Mouse (Mus musculus) inflammation-experienced regulatory T-cells, adult 6 months (primary cell): ENCODE results near the gene Tas2r143. TPM values are rescaled to one million over a fixed set of nuclear protein-coding genes. Genes with fewer than 3 reads are reported as not detected.

Source experiments
- ATAC-seq: one replicate; pipeline ENCODE4 v1.8.0; 2017
- polyA plus RNA-seq, 3 experiments: library from polyadenylated mRNA; unstranded; fragments of 100-300 nt; shearing (Covaris generic); gene quantifications; one replicate each; pipeline ENCODE4 v1.2.1; 2017

The Tas2r143 gene
- polyA plus RNA-seq, 3 experiments from 2014 or later: not detected

DNA sequence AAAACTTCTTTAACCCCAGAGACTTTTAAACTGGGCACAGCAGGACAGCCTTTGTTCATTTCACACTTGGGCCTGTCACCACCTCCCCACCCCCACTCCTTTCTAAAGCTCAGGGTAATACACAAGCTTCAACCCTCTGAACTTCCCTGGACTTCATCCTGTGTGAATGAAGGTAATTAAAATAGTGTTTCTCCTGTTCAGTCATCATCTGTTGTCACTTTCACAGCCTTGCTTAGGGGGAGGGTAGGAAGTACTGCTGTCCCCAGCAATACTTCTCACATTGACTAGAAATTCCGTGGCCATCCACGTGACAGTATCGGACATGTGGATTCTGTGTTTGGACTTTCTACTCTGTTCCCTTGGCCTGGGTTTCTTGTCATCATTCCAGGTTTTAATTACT is 30.2 kb upstream of the Tas2r143 start:
- no peak for ATAC-seq

DNA sequence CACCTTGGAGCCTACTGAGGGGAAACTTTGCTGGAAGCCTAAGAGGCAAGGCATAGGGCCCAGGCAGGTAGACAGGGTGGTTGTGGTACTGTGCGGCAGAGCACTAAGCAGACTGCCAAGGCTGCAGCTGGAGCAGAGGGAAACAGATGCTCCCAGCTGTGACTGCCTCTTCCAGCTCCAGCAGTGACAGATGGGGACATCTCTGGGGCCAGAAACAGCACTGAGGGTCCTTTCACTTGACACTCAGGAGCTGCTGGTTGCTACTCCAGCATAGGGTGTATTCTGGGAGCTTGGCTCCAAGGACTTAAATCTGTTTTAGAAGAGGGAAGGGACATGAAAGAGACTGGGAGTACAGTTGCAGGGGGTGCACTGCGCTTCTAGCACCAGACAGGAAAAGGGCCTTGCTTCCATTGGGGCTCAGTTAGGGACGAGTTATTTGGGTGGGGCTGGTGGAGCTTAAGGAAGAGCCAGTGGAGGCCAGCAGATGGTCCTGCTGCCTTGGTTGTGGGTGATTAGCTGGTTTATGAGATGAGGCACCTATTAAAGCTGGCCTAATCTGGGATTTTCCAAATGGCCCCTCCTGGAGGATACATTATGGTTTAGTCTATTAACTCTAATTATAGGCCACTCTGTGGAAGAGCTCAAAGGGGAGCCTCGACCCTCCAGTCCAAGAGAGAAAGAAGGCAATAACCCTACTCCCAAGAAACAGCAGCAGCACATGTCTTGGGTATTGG is 29.2 kb upstream of the Tas2r143 start:
- no peak for ATAC-seq

DNA sequence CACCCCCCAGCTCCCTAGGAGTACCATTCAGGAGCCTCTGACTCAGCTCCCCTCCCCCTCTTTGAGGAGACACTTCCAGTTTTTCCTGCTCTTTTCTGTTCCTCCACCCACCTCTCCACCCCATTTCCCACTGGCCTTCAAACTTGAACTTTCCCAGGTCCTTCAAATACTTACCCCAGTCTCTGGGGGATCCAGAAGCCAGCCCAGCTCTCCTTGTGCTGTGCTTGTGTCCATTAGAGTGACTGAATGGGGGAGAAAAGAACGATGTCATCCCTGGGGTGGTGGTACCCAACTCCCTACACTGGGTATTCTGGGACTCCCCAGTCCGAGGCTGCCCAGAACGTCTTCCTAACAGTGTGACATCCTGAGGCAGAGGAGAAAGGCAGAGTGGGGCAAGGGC is 28.0 kb upstream of the Tas2r143 start:
- ATAC-seq: no peak

DNA sequence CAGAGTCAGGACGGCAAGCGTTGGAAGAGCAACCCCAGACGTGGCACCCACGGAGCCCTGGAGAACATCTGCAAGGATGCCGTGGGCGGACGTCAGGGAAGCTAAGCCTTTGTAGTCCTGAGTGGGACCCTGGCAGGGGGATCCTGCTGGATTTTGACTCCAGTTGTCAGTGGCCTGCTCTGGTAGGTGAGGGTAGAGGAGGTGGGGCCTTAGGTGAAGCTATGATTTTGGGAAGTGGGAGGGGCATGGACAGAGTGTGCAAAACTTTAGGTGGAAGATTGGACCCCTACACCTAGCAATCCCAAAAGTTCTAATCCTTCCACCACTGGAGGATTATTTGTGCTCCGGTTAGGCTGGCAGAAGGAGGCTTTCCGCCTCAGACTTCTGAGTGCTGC is 27.6 kb upstream of the Tas2r143 start:
- no peak for ATAC-seq

DNA sequence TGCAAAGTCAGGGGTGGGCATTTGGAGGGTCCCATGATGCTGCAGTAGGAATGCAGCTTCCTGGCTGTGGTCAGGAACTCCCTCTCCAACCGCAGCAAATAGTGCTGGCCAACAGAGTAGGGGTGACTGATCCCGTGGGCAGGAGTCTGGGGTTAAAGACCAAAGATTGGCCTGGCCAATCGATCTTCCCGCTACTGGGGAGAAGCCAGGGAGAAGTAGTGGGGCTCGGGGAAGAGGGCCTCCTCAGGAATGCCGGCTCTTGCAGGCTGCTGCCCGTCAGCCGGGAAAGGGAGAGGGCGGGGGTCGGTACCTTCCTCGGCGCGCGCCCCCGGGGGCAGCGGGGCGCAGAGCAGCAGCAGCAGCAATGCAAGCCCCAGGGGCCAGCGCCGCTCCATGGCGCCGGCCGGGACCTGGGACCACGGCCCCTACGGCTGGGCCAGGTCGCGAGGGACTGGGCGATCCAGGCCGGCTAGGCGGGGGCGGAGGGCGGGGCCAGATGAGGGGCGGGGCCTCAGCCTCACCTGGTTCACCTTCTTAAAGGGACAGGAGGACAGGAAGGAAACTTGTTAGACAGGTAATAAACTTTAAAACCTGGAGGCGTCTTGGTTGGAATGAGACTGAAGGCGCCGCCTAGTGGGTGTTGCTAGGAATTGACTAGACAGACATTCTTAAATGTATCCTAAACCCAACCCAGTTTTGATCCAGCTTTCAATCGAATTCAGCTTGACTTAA is 27.1 kb upstream of the Tas2r143 start, which contains the start of gene Epha1:
Gene Epha1 (minus strand): TSS at position 453 of the 732 bp plus-strand sequence.
- peak; percentile 66 for ATAC-seq

DNA sequence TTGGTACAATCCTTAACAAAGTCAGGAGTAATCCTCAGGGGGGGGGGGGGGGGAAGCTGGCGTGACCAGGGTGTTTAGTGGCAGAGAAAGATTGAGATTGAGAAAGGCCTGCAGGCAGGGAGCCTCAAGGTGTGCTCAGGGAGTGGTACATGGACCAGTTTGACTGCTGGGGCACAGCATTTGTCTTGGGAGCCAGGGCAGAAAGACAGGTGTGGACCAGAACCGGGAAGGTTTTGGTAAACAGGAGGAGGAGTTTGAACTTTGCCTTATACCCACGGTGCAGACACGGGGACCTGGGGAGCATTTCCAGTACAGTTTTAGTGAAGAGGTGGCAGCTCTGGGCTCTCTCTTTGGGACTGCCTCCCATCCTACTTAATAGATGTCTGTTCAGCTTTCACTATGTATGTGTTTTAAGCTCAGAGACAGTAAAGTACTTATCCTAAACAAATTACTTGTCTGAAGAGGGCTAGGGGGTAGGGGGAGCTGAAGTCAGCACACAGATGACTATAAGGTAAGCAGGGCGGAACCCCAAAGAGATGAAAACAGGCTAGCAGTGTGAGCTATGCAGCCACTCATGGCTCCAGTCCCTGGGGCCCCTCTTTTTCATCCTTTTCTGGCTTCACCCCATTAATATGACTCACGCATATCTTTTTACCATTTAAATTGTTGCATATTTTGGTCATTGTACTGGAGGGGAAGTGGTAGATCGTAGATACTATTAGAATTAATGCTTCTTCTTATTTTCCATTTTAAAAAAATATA is 26.2 kb upstream of the Tas2r143 start:
- no peak for ATAC-seq

DNA sequence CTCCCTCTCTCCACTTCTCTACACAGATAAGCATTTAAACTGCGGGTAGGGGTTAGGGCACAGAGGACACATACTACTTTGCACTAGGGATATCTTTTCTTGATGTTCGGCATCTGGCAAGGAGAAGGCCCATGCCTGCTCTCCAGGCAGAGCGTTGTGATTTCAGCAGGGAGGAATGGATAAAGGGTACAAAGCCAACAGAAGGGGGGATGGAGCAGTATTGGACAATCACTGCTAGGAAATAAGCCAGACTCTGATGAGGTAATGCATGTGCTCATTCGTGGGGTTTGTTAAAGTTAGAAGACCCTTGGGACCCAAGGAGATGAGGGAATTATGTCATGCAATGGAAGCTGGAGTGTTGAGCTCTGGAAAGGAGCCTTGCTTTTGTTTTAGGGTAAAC is 25.3 kb upstream of the Tas2r143 start:
- no peak for ATAC-seq

DNA sequence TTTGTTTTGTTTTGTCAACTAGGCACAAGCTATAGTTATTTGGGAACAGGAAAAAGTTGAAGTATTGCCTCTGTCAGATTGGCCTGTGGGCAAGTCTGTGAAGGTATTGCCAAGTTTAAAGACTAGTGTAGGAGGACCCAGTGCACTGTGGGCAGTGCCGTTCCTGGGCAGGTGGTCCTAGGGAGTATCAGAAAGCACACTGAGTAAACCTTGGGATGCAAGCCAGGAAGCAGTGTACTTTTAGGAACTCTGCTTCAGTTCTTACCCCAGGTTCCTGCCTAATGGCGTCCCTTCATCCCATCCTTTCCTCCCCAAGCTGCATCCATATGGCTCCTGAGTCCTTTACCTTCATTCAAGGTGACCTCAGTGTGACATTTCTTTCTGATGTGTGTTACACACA is 24.9 kb upstream of the Tas2r143 start:
- ATAC-seq: no peak

DNA sequence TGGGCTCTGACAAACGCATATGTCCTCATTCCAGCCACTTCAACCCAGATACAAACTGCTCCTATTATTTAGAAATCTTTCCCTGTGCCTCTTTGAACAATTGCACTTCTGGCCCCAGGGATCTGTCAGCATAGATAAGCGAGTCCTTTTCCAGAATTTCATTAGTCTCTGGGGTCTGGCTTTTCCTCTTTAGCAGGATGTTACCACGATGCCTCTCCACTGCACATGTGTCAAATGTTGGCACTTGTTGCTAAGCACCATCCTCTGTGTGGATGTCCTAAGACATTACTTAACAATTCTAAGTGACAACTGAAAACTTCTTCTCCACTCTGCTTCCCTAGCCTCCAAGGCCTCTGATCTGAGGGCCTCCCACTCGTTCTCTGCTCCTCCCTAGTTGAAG is 24.0 kb upstream of the Tas2r143 start:
- no peak for ATAC-seq

DNA sequence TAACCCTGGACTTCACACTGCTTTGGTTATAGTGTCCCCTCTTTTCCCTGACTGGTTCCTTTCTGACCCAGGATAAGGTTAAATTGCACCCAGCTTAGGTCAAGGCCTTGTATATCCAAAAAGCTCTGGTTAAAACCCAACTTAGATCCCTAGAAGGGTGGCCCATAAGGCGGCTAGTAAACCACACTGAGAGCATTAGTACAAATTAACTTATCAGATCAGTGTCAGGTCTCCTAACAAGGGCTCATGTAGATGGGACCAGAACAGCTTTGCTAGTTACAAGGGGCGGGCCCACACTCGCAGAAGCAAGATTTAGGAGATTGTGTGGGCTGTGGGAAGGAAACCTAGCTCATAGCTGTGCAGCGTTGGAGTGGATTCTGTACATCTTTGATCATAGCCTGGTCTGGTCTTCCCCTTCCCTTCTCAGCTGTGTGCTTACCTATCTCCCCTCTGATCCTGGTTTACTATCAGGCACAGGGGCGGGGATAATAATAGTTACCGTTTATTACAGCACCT is 23.5 kb upstream of the Tas2r143 start:
- ATAC-seq: peak; percentile 20

DNA sequence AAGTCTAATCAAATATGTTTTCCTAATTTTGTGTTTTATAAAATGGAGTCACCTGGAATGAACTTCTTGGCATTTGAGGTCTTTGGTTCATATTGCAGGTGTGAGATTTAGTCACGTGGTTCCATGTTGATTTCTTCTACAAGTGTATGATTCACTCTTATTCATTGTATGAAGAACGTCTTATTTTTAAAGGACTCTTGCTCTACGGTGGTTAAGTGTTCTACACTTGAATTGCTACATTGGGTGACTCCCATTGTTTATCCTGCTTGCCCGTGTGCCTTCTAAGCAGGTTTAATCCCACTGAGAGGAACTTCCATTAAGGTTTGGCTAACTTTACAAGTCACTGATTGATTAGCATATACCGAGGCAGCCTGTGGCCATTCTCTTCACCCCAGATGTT is 22.8 kb upstream of the Tas2r143 start:
- no peak for ATAC-seq

DNA sequence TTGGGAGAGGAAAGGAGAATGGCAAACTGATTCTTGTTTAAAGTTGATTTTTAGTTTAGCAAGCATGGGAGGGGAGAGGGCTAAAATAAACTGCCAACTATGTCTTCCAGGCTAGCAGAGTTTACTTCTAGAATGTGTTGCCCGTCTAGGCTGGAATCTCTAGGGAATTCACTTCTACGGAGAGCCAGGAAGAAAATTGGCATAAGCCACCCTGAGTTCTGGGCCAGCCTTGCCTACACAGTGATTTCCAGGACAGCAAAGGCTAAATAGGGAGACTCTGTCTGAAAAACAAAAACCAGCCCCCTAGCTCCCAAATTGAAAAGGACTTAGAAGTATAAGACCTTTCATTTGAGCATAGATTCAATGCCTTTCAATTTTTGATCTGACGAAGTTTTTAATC is 20.5 kb upstream of the Tas2r143 start:
- ATAC-seq: no peak

DNA sequence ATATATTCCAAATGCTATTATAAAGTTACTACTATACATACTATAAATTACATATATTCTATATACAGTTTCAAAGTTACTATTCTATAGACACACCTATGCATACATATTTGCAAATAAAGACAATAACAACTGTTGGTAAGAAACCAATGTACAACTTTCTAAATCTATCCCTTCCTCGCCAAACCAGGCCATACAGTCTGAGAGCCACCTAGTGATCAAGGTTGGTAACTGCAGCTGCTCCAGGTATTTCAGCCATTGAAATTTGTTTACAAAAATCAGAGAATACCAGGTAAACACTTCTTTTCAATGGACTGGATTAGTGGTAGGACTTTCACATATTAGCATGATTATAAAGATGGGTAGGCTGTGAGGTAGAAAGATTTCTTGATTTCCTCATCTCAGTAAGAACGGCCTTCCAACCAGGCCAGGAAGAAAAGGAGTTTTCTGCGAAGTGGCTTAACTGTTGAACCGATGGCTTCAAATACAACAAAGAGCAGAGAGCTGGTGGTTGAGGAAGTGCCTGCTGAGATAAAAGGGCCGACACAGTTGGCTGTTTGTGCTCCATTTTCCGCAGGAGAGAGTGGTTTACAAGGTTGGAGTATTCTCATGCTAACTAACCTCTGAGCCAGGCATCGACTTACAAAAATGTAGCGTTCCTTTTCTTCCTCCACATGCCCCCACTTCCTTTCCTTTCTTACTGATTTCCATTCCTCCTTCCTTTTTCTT is 19.5 kb upstream of the Tas2r143 start:
- peak; percentile 49 for ATAC-seq

DNA sequence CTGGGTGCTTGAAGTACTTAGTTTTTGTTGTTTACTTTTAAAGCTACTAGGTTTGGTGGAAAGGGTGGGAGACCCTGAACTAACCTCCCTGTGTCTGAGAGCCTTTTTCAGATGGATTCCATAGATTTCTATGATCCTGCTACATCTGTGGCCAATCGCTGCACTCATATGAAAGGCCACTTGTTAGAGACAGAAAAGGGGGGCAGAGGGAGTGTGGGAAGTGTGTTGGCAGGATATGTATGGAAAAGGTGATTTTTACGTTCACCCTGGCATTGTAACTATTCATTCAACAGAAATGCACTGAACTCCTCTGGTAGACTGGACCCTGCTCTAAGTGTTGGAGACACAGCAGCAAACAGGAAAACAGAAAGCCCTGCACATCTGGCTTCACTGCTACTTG is 18.8 kb upstream of the Tas2r143 start:
- no peak for ATAC-seq

DNA sequence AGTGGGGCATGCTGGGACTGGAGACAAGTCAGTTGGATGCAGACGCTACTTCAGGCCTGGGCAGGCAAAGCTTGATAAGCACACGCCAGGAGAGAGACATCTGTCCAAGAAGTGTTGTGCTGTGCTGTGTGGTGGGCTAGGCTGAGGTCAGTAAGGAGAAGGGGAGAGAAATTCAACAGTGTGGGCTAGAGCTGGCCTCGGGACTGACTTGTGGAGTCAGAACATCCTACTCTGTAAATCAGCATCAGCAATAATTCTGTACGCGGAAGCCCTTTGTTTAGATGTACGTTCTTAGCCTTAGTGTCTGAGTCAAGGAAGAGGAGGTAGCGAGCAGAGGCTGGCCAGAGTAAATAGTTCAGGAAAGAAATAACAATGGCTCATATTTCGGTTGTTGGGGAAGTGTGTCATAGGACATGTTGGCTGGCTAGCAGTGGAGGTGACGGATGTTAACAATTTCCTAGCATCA is 18.1 kb upstream of the Tas2r143 start:
- ATAC-seq: no peak

DNA sequence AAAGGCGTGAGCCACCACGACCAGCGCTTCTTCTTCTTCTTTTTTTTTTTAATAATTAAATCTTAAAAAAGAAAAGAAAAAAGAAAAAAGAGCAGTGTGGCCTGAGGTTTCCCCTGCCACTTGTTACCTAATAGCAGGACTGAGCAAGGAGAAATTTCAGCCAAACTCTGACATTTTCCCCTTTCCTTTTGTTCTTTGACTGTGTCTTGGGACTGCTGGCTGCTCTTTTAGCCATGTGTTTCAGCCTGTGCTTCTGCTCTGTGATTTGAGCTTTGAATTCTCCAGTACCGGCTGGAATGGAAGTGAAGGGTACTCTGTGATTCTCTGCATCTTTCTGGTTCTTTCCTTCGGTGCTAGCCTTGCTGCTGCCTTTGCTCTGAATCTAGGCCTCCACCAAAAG is 16.7 kb upstream of the Tas2r143 start:
- ATAC-seq: no peak

DNA sequence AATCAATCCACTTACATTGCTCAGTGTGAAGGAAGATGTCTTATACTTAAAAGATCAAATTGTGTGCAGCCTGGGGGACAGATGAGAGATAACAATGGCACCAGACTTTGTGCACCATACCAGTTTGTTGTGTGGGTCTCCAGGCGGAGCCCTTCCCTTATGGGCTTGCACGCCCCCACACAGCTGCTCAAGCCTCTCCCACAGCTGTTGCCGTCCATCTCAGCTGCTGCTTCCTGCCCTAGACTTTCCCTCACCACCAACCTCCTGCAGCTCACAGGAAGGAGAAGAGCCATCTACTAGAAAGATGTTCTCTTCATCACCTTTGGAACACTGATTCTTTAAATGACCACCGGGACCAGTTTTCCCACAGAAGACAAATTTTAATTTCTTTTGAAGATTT is 14.4 kb upstream of the Tas2r143 start:
- ATAC-seq: no peak

DNA sequence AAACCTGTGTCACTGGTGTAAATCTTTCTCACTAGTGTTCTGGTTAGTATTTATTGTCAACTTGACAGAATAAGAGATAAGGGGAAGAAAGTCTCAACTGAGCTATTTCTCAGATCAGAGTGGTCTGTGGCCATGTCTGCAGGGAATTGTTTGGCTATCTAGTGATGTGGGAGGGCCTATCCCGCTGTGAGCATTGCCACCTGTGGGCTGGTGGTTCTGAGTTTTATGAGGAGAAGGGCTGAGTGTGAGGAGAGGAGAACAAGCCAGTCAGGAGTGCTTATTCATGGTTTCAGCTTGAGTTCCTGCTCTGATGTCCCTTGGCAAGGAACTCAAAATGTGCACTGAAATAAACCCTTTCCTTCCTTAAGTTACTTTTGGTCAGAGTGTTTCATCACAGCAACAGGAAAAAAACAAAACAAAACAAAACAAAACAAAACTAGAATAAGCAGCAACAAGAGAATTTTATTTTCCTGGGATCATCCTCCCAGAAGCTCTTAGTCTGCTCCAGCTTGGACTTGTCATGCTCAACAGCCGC is 8.2 kb upstream of the Tas2r143 start:
- ATAC-seq: no peak

DNA sequence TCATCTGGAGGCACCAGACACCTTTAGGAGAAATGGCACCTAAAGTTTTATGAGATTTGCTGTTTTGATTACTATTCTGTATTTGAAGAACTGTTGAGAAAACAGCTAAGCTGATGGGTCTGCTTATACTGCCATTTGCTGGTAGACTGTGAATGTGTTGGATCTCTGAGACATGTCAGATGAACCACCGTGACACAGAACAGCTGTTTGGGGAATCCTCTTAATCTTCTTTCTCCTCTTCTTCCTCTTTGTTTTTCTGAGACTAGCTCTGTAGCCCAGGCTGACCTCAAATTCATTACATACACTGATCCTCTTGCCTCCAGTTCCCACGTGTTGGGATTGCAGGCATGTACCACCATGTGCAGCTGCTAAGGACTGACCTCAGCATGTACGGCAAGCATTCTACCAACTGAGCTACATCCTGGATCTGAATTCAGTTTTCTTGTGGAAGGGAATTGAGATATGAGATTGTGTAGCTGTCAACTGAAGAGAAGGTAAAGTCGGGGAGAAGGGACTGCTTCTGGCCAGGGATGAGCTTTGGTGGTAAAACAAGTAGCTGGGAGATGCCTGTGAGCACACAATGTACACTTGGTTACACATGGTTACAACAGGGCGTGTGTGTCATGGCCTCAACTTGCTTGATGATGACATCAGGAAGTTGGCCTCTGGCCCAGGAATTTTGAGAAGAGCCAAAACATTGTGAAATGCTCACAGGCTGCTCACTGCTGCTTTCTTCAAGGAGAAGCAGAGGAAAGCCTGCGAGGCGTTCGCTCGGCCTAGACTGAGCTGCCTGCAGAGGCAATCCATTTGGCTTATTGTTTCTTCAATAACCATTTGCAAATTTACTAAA is 3.9 kb upstream of the Tas2r143 start:
- no peak for ATAC-seq

DNA sequence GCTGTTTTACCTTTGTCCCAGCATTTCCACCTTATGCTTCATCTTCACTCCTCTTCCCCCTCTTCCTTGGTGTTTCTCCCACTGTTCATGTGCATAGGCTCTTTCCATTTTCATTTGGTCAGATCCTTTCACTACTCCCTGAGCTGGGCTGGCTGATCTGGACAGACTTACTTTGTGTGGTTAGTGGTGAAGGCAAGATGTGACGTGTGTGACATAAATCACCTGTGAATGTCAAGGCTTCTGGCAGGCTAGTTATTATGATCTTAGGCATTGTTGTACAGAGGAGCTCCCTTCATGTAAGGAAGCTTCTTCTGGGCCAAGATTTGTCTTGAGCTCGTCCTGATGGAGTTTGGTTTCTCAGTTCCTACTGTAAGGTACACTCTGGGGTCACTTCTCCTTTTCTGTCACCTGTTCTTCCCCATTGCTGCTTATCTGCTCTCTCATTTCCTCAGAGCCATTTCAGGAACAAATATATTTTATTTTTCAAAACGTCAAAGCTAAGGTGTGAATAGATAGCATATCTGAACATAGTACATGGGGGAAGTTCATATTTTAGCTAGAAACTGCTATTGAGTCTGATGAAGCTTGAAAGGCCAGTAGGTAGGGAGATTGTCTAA is 2.9 kb upstream of the Tas2r143 start:
- no peak for ATAC-seq

DNA sequence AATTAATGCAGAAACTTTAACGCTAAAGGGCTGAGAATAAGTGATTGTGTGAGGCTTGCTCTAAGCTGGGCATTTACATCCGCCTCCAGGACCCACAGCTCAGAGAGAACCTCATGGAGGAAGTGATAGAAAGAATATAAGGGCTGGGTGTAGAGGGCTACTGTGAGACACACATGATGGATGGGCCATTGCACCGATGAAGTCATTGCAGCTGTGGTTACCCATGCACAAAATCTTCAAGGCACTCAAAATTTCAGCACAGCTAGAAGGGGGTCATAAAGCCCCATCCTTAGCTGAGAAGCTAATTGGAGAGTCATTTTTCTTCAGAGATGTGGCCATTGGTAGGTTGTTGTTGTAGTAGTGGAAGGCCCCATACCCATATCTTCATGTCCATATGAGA is 1.8 kb upstream of the Tas2r143 start:
- no peak for ATAC-seq
